Mouse (Mus musculus) small intestine, adult 2 months (tissue): ENCODE measurements at regions not wholly inside any gene's neighbourhood (a gene's known extent, or its start where the extent isn't known, plus 50 kb on each side); places are given as distances from the start of the nearest gene placed in this dataset.

ENCODE experiments used
- H3K27ac ChIP-seq: fragments of 200-500 bp; 2 replicates; pipeline ENCODE4 v1.5.1; 2012; ENCODE audit warnings: low read depth, low read length, control low read depth, inconsistent platforms; ENCODE audit not compliant: insufficient read depth
- H3K27me3 ChIP-seq: fragments of 200-500 bp; 2 replicates; pipeline ENCODE4 v1.6.1; 2012; ENCODE audit warnings: mild to moderate bottlenecking, moderate library complexity, low read length, inconsistent platforms; ENCODE audit not compliant: control insufficient read depth, insufficient read depth
- H3K36me3 ChIP-seq: fragments of 200-500 bp; 2 replicates; pipeline ENCODE4 v1.6.1; 2012; ENCODE audit warnings: mild to moderate bottlenecking, low read length, control low read depth, inconsistent platforms; ENCODE audit not compliant: control insufficient read depth, insufficient read depth
- H3K4me1 ChIP-seq: fragments of 200-500 bp; 2 replicates; pipeline ENCODE4 v1.6.1; 2012; ENCODE audit warnings: low read length, inconsistent platforms, mixed read lengths; ENCODE audit not compliant: control insufficient read depth, insufficient read depth, insufficient read length
- H3K4me3 ChIP-seq: fragments of 200-500 bp; 2 replicates; pipeline ENCODE4 v1.5.1; 2012; ENCODE audit warnings: low read depth, mild to moderate bottlenecking, control low read depth, inconsistent platforms, low read length, moderate library complexity
- CTCF ChIP-seq: fragments of 200-500 bp; IDR thresholded peaks from 2 replicates; pipeline ENCODE4 v1.5.1; 2012; ENCODE audit warnings: low read depth, mild to moderate bottlenecking, control low read depth, inconsistent platforms, low read length, moderate library complexity, mixed read lengths; ENCODE audit not compliant: insufficient replicate concordance, insufficient read length; ENCODE audit errors: extremely low read depth
- POLR2A ChIP-seq: fragments of 200-500 bp; IDR thresholded peaks from 2 replicates; pipeline ENCODE4 v1.6.1; 2012; ENCODE audit warnings: low read depth, mild to moderate bottlenecking, control low read depth, inconsistent platforms, low read length, moderate library complexity
- WGBS: fragments of 180-500 bp; shearing (Covaris S2); methylation state at CpG from one replicate; pipeline ENCODE4 v1.1.7; 2018; 5-methylcytosine and 5-hydroxymethylcytosine counted together

GRCm38 (mm10) chr16:92979620-92980330, 153.8 kb upstream of the Runx1 start:
- no peak overlapping the region for H3K4me3 ChIP-seq
- WGBS = 78% methylated on average over 11 of the region's 11 CpGs
- no peak overlapping the region for H3K27ac ChIP-seq
- TF ChIP-seq POLR2A (no peak), CTCF (no peak)
- no peaks in the 10 kb centered on the region for H3K36me3 ChIP-seq
- no peaks in the 10 kb centered on the region for H3K4me1 ChIP-seq
- no peaks in the 10 kb centered on the region for H3K27me3 ChIP-seq

GRCm38 (mm10) chr16:92976097-92976496, 150.1 kb upstream of the Runx1 start:
- 68% methylated on average over 8 of the region's 8 CpGs for WGBS
- Histone ChIP-seq H3K27ac (no peak overlapping the region), H3K36me3 (no peaks in the 10 kb centered on the region), H3K4me3 (no peak overlapping the region), H3K27me3 (no peaks in the 10 kb centered on the region), H3K4me1 (no peaks in the 10 kb centered on the region)
- no peak for TF ChIP-seq CTCF
- TF ChIP-seq POLR2A = no peak

- 93% methylated on average over 8 of the region's 8 CpGs for WGBS
- H3K27me3 ChIP-seq = no peaks in the 10 kb centered on the region
- H3K27ac ChIP-seq = no peak overlapping the region
- no peak overlapping the region for H3K4me3 ChIP-seq
- no peaks in the 10 kb centered on the region for H3K4me1 ChIP-seq
- H3K36me3 ChIP-seq = no peaks in the 10 kb centered on the region
- TF ChIP-seq POLR2A (no peak), CTCF (no peak)
Measured at GRCm38 (mm10) chr16:92975090-92975489, 149.1 kb upstream of the Runx1 start.

GRCm38 (mm10) chr16:92972681-92973080, 146.7 kb upstream of the Runx1 start:
- Histone ChIP-seq H3K4me3 (no peak overlapping the region), H3K4me1 (no peaks in the 10 kb centered on the region), H3K27ac (no peak overlapping the region), H3K36me3 (no peaks in the 10 kb centered on the region), H3K27me3 (no peaks in the 10 kb centered on the region)
- WGBS = 78% methylated on average over 5 of the region's 5 CpGs
- TF ChIP-seq POLR2A (no peak), CTCF (no peak)

GRCm38 (mm10) chr16:92971956-92972355, 146.0 kb upstream of the Runx1 start:
- 94% methylated on average over 3 of the region's 3 CpGs for WGBS
- no peak overlapping the region for H3K4me3 ChIP-seq
- H3K36me3 ChIP-seq = no peaks in the 10 kb centered on the region
- no peaks in the 10 kb centered on the region for H3K27me3 ChIP-seq
- TF ChIP-seq POLR2A (no peak), CTCF (no peak)
- H3K27ac ChIP-seq = no peak overlapping the region
- no peaks in the 10 kb centered on the region for H3K4me1 ChIP-seq

GRCm38 (mm10) chr16:92970587-92970986, 144.6 kb upstream of the Runx1 start:
- WGBS = 91% methylated on average over 2 of the region's 2 CpGs
- Histone ChIP-seq H3K4me3 (no peak overlapping the region), H3K36me3 (no peaks in the 10 kb centered on the region), H3K4me1 (no peaks in the 10 kb centered on the region), H3K27me3 (no peaks in the 10 kb centered on the region), H3K27ac (no peak overlapping the region)
- TF ChIP-seq CTCF = no peak
- TF ChIP-seq POLR2A = no peak

- Histone ChIP-seq H3K27me3 (no peaks in the 10 kb centered on the region), H3K27ac (no peak overlapping the region), H3K36me3 (no peaks in the 10 kb centered on the region), H3K4me3 (no peak overlapping the region), H3K4me1 (no peaks in the 10 kb centered on the region)
- WGBS = 83% methylated on average over 5 of the region's 5 CpGs
- TF ChIP-seq CTCF (no peak), POLR2A (no peak)
Measured at GRCm38 (mm10) chr16:92969036-92969435, 143.1 kb upstream of the Runx1 start.
